Mouse (Mus musculus) forebrain, postnatal 0 days (tissue): ENCODE measurements around the gene Zc3h12a. TPM values are rescaled to one million over a fixed set of nuclear protein-coding genes. Genes with fewer than 3 reads are reported as not detected.

Experiments used
- ATAC-seq: fragments of 200-750 bp; cut with Nextera tagmentation; 2 replicates; pipeline ENCODE4 v1.8.0; 2017; ENCODE audit warnings: mild to moderate bottlenecking, moderate library complexity
- DNase-seq: peaks from one replicate; pipeline ENCODE4 v3.0.0-alpha.2; 2015
- H3K27ac ChIP-seq: fragments of 300-500 bp; sonication (generic); 2 replicates; pipeline ENCODE4 v1.5.1; 2014; ENCODE audit warnings: low read depth, mild to moderate bottlenecking, antibody characterized with exemption, low read length, moderate library complexity, mixed read lengths
- H3K27me3 ChIP-seq: fragments of 300-500 bp; sonication (generic); 2 replicates; pipeline ENCODE4 v1.6.1; 2014; ENCODE audit warnings: mild to moderate bottlenecking, low read length, mixed read lengths; ENCODE audit not compliant: insufficient read depth
- H3K36me3 ChIP-seq: fragments of 300-500 bp; sonication (generic); 2 replicates; pipeline ENCODE4 v1.6.1; 2014; ENCODE audit warnings: mild to moderate bottlenecking, moderate library complexity; ENCODE audit not compliant: insufficient read depth
- H3K4me1 ChIP-seq: fragments of 300-500 bp; sonication (generic); 2 replicates; pipeline ENCODE4 v1.6.1; 2014; ENCODE audit warnings: antibody characterized with exemption; ENCODE audit not compliant: insufficient read depth
- H3K4me2 ChIP-seq: fragments of 300-500 bp; sonication (generic); 2 replicates; pipeline ENCODE4 v1.6.1; 2014; ENCODE audit warnings: low read depth, mild to moderate bottlenecking, moderate library complexity
- H3K4me3 ChIP-seq: fragments of 300-500 bp; sonication (generic); 2 replicates; pipeline ENCODE4 v1.5.1; 2014; ENCODE audit warnings: low read depth, low read length, mixed read lengths
- H3K9ac ChIP-seq: fragments of 300-500 bp; sonication (generic); 2 replicates; pipeline ENCODE4 v1.6.1; 2014; ENCODE audit warnings: mild to moderate bottlenecking
- H3K9me3 ChIP-seq: fragments of 300-500 bp; sonication (generic); 2 replicates; pipeline ENCODE4 v1.6.1; 2016; ENCODE audit warnings: low read length
- CTCF ChIP-seq: sonication (generic); IDR thresholded peaks from 2 replicates; pipeline ENCODE4 v1.5.1; 2016; ENCODE audit warnings: antibody characterized with exemption, control low read depth, low read depth
- WGBS: fragments of 180-500 bp; shearing (Covaris S2); extraction: QIAGEN DNeasy Blood & Tissue Kit; methylation state at CpG from one replicate; pipeline ENCODE4 v1.1.7; 2014; 5-methylcytosine and 5-hydroxymethylcytosine counted together
- polyA plus RNA-seq: library from polyadenylated mRNA; unstranded; fragments of >200 nt; fragmentation: Nextera tagmentation; extraction: Ambion mirVana; gene quantifications from 2 replicates; pipeline ENCODE4 v1.2.1, GENCODE M21; 2015
- total RNA-seq: library from RNA; depleted of rRNA; stranded (reverse); fragments of >200 nt; gene quantifications from 2 replicates; pipeline ENCODE4 v1.2.3, GENCODE M21; 2014

The Zc3h12a gene
- total and polyA plus RNA-seq, 2 experiments from 2014 or later, result 0.07 TPM; not detected in 1

GRCm38 (mm10) chr4:125134192-125134591 is 6.6 kb upstream of the Zc3h12a start:
- H3K36me3 ChIP-seq, result no peaks in the 10 kb centered on the region
- H3K4me3 ChIP-seq, result no peak overlapping the region
- H3K4me2 ChIP-seq, result no peak overlapping the region
- H3K27ac ChIP-seq, result no peak overlapping the region
- H3K4me1 ChIP-seq, result no peaks in the 10 kb centered on the region
- no peak overlapping the region for H3K9ac ChIP-seq
- no peaks in the 10 kb centered on the region for H3K9me3 ChIP-seq
- DNase-seq, result no peak
- no peak for ATAC-seq
- H3K27me3 ChIP-seq, result no peaks in the 10 kb centered on the region
- TF ChIP-seq CTCF, result no peak
- WGBS, result 88% methylated on average over 4 of the region's 4 CpGs

GRCm38 (mm10) chr4:125132394-125132793 is 4.8 kb upstream of the Zc3h12a start:
- WGBS, result 29% methylated on average over 5 of the region's 5 CpGs
- no peak overlapping the region for H3K9ac ChIP-seq
- no peak overlapping the region for H3K4me2 ChIP-seq
- TF ChIP-seq CTCF, result peak; percentile 90
- ATAC-seq (no peak), DNase-seq (peak; percentile 80)
- H3K9me3 ChIP-seq, result no peaks in the 10 kb centered on the region
- no peak overlapping the region for H3K27ac ChIP-seq
- H3K36me3 ChIP-seq, result no peaks in the 10 kb centered on the region
- no peak overlapping the region for H3K4me3 ChIP-seq
- H3K27me3 ChIP-seq, result no peaks in the 10 kb centered on the region; the same call in 1 of the 2 replicates
- no peaks in the 10 kb centered on the region for H3K4me1 ChIP-seq

- Histone ChIP-seq H3K36me3 (no peaks in the 10 kb centered on the region), H3K27ac (no peak overlapping the region), H3K4me2 (no peak overlapping the region), H3K9ac (no peak overlapping the region), H3K9me3 (no peaks in the 10 kb centered on the region), H3K4me1 (no peaks in the 10 kb centered on the region), H3K27me3 (no peaks in the 10 kb centered on the region; the same call in 1 of the 2 replicates), H3K4me3 (no peak overlapping the region)
- 84% methylated on average over 4 of the region's 4 CpGs for WGBS
- DNase-seq (no peak), ATAC-seq (no peak)
- no peak for TF ChIP-seq CTCF
Measured at GRCm38 (mm10) chr4:125131493-125131892, 3.9 kb upstream of the Zc3h12a start.

GRCm38 (mm10) chr4:125126761-125127160 is 879 bp downstream of the Zc3h12a start:
- Histone ChIP-seq H3K27ac (no peak overlapping the region), H3K9ac (no peak overlapping the region), H3K9me3 (no peaks in the 10 kb centered on the region), H3K36me3 (no peaks in the 10 kb centered on the region), H3K4me3 (peak overlapping the region; percentile 54; the same call in 1 of the 2 replicates), H3K4me1 (no peaks in the 10 kb centered on the region), H3K27me3 (no peaks in the 10 kb centered on the region; the same call in 1 of the 2 replicates), H3K4me2 (peak overlapping the region; percentile 99)
- 79% methylated on average over 7 of the region's 7 CpGs for WGBS
- no peak for ATAC-seq
- no peak for DNase-seq
- TF ChIP-seq CTCF, result no peak

- H3K27me3 ChIP-seq, result no peaks in the 10 kb centered on the region; the same call in 1 of the 2 replicates
- TF ChIP-seq CTCF, result no peak
- no peaks in the 10 kb centered on the region for H3K9me3 ChIP-seq
- H3K9ac ChIP-seq, result no peak overlapping the region
- no peaks in the 10 kb centered on the region for H3K4me1 ChIP-seq
- H3K4me2 ChIP-seq, result no peak overlapping the region
- no peaks in the 10 kb centered on the region for H3K36me3 ChIP-seq
- WGBS, result 90% methylated on average over 3 of the region's 3 CpGs
- ATAC-seq (no peak), DNase-seq (no peak)
- H3K4me3 ChIP-seq, result no peak overlapping the region
- no peak overlapping the region for H3K27ac ChIP-seq
Measured at GRCm38 (mm10) chr4:125126186-125126585, 1.5 kb downstream of the Zc3h12a start.

GRCm38 (mm10) chr4:125125361-125125921 is 2.2 kb downstream of the Zc3h12a start:
- DNase-seq (no peak), ATAC-seq (no peak)
- H3K9ac ChIP-seq, result no peak overlapping the region
- H3K27ac ChIP-seq, result no peak overlapping the region
- no peaks in the 10 kb centered on the region for H3K4me1 ChIP-seq
- H3K4me3 ChIP-seq, result no peak overlapping the region
- H3K27me3 ChIP-seq, result no peaks in the 10 kb centered on the region; the same call in 1 of the 2 replicates
- H3K9me3 ChIP-seq, result no peaks in the 10 kb centered on the region
- H3K36me3 ChIP-seq, result no peaks in the 10 kb centered on the region
- no peak for TF ChIP-seq CTCF
- H3K4me2 ChIP-seq, result no peak overlapping the region
- 83% methylated on average over 7 of the region's 7 CpGs for WGBS

- WGBS, result 41% methylated on average over 7 of the region's 7 CpGs
- Histone ChIP-seq H3K27ac (no peak overlapping the region), H3K36me3 (no peaks in the 10 kb centered on the region), H3K4me3 (no peak overlapping the region), H3K9me3 (no peaks in the 10 kb centered on the region), H3K4me2 (no peak overlapping the region), H3K4me1 (no peaks in the 10 kb centered on the region), H3K27me3 (no peaks in the 10 kb centered on the region; the same call in 1 of the 2 replicates), H3K9ac (no peak overlapping the region)
- TF ChIP-seq CTCF, result no peak
- DNase-seq, result no peak
- ATAC-seq, result no peak
Measured at GRCm38 (mm10) chr4:125124424-125125209, 3.0 kb downstream of the Zc3h12a start.
